Mouse (Mus musculus) embryonic facial prominence, embryonic 13.5 days (tissue): ENCODE results near the gene A2ml1. TPM values are rescaled to one million over a fixed set of nuclear protein-coding genes. Genes with fewer than 3 reads are reported as not detected.

Source experiments
- ATAC-seq: fragments of 200-750 bp; cut with Nextera tagmentation; 2 replicates; pipeline ENCODE4 v1.8.0; 2017; ENCODE audit warnings: low read depth; ENCODE audit not compliant: insufficient number of reproducible peaks, insufficient read depth, low FRiP score, low TSS enrichment
- H3K27ac ChIP-seq: fragments of 300-500 bp; sonication (generic); 2 replicates; pipeline ENCODE4 v1.5.1; 2015; ENCODE audit warnings: moderate library complexity, mild to moderate bottlenecking, inconsistent platforms
- H3K27me3 ChIP-seq: fragments of 300-500 bp; sonication (generic); 2 replicates; pipeline ENCODE4 v1.6.1; 2015; ENCODE audit warnings: mild to moderate bottlenecking, inconsistent platforms
- H3K36me3 ChIP-seq: fragments of 300-500 bp; sonication (generic); 2 replicates; pipeline ENCODE4 v1.6.1; 2015; ENCODE audit warnings: mild to moderate bottlenecking, inconsistent platforms
- H3K4me1 ChIP-seq: fragments of 300-500 bp; sonication (generic); 2 replicates; pipeline ENCODE4 v1.6.1; 2015; ENCODE audit warnings: inconsistent platforms
- H3K4me2 ChIP-seq: fragments of 300-500 bp; sonication (generic); 2 replicates; pipeline ENCODE4 v1.6.1; 2015; ENCODE audit warnings: moderate library complexity, mild to moderate bottlenecking, inconsistent platforms
- H3K4me3 ChIP-seq: fragments of 300-500 bp; sonication (generic); 2 replicates; pipeline ENCODE4 v1.5.1; 2015; ENCODE audit warnings: mild to moderate bottlenecking, inconsistent platforms
- H3K9ac ChIP-seq: fragments of 300-500 bp; sonication (generic); 2 replicates; pipeline ENCODE4 v1.6.1; 2015; ENCODE audit warnings: mild to moderate bottlenecking, inconsistent platforms
- H3K9me3 ChIP-seq: fragments of 300-500 bp; sonication (generic); 2 replicates; pipeline ENCODE4 v1.6.1; 2016; ENCODE audit warnings: inconsistent platforms
- WGBS: fragments of 180-500 bp; shearing (Covaris S2); methylation state at CpG from one replicate; pipeline ENCODE4 v1.1.7; 2015; ENCODE audit warnings: mixed read lengths; 5-methylcytosine and 5-hydroxymethylcytosine counted together
- polyA plus RNA-seq: library from polyadenylated mRNA; unstranded; fragments of >200 nt; fragmentation: Nextera tagmentation; extraction: Ambion mirVana; gene quantifications from 2 replicates; pipeline ENCODE4 v1.2.1, GENCODE M21; 2015

Gene A2ml1
- polyA plus RNA-seq, 1 experiment from 2014 or later = 1.5 TPM

DNA sequence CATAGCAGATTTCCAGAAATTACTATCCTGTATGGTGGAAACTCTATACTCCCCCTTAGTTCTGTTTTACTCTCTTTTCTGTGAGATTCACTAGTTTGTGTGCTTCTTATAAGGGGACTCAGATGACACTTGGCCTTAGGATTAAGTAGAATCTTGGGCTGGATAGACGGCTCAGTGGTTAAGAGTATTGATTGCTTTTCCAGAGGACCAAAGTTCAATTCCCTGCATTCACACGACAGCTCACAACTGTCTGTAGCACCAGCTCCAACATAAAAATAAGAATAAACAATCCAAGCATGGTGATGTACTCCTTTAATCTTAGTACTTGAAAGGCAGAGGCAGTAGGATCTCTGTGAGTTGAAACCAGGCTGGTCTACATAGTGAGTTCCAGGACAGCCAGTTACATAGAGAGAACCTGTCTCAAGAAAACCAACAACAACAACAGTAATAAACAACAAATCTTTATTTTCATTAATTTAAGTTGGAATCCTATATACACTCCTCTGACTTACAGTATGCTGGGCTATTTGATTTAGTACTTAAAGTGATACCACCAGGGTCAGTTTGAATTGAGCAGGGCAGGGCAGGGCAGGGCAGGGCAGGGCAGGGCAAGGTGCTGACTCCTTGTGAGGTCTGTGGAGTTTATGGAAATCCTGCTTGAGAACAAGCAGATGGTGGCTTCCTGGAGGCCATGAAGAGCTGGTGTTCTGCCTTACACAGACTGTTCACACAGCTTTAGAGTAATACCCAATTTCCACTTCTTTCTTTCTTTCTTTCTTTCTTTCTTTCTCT, 17.0 kb upstream of the A2ml1 start:
- 64% methylated on average over 2 of the region's 2 CpGs for WGBS
- H3K4me1 ChIP-seq = 0 out of 2 replicates have a peak, but pooled peaks cover 3% of the 10 kb centered on the region
- no peaks in the 10 kb centered on the region for H3K36me3 ChIP-seq
- ATAC-seq = no peak
- H3K9ac ChIP-seq = no peak overlapping the region
- no peaks in the 10 kb centered on the region for H3K27me3 ChIP-seq
- no peak overlapping the region for H3K4me2 ChIP-seq
- no peaks in the 10 kb centered on the region for H3K9me3 ChIP-seq
- no peak overlapping the region for H3K27ac ChIP-seq
- H3K4me3 ChIP-seq = no peak overlapping the region

DNA sequence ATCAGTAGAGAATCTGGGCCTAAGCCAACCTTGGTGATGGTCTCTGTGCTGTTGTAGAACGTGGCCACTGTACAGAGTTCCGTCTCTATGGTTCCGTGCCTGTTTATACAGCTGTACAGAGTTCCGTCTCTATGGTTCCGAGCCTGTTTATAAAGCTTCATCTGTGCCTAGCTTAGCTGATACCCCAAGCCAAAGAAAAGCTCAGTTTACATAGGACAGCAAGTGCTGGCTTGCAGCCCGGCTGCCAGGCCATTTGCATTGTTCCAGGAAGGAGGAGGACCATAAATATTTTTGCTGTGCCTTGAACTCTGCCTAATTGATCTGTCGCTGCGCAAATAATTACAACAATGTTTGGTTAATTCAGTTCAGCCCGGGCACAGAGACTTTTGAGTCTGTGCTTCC, 15.7 kb upstream of the A2ml1 start:
- Histone ChIP-seq H3K27ac (peak overlapping the region; percentile 51; the same call in 1 of the 2 replicates), H3K36me3 (no peaks in the 10 kb centered on the region), H3K9me3 (no peaks in the 10 kb centered on the region), H3K4me1 (0 out of 2 replicates have a peak, but pooled peaks cover 3% of the 10 kb centered on the region), H3K9ac (0 out of 2 replicates have a peak overlapping the region, but pooled peaks have one; percentile 22), H3K4me2 (peak overlapping the region; percentile 58), H3K4me3 (peak overlapping the region; percentile 36), H3K27me3 (no peaks in the 10 kb centered on the region)
- 15% methylated on average over 9 of the region's 9 CpGs for WGBS
- peak; percentile 89 for ATAC-seq

DNA sequence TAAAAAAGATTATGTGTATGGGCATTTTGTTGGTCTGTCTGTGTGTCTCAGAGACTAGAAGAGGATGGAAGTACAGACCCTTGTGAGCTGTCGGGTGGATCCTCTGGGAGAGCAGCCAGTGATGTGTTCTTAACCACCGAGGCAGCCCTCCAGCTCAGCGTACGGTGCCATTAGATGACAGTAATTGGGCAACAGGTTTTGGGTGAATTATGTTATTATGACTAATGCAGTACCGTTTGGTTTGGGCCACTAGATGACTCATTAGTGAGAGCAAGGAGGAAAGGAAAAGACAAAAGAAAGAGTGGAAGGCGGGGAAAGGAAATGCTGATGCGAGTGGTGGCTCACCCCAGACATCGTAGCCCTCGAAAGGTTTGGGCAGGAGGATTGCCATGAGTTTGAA, 13.2 kb upstream of the A2ml1 start:
- no peaks in the 10 kb centered on the region for H3K9me3 ChIP-seq

DNA sequence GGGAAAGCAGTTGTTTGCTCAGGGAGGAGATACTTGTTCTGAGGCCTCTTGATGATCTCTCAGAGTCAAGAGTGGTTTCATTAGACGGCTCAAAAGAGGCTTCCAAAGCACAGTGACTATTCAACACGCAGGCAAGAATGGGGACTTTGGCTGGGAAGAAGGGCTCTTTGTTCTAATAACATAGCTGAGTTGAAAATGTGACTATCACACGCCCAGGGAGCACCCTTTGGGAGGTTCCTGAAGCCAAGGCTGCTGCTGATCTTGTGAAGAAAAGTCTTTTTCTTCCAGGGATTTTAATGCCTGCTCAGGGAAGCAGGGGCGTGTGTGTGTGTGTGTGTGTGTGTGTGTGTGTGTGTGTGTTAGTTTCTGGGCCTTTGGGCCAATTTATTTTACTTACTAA, 8.0 kb upstream of the A2ml1 start:
- no peak overlapping the region for H3K4me2 ChIP-seq
- no peaks in the 10 kb centered on the region for H3K27me3 ChIP-seq
- no peaks in the 10 kb centered on the region for H3K36me3 ChIP-seq
- no peak overlapping the region for H3K4me3 ChIP-seq
- H3K9ac ChIP-seq = no peak overlapping the region
- 28% methylated on average over 4 of the region's 4 CpGs for WGBS
- H3K27ac ChIP-seq = no peak overlapping the region
- no peaks in the 10 kb centered on the region for H3K9me3 ChIP-seq
- H3K4me1 ChIP-seq = no peaks in the 10 kb centered on the region
- ATAC-seq = no peak

More for the DNA sequence above, 13.2 kb upstream of the A2ml1 start:
- H3K9ac ChIP-seq = no peak overlapping the region
- no peak overlapping the region for H3K27ac ChIP-seq
- H3K36me3 ChIP-seq = no peaks in the 10 kb centered on the region
- no peak overlapping the region for H3K4me3 ChIP-seq
- ATAC-seq = no peak
- H3K27me3 ChIP-seq = no peaks in the 10 kb centered on the region
- 0 out of 2 replicates have a peak, but pooled peaks cover 3% of the 10 kb centered on the region for H3K4me1 ChIP-seq
- 89% methylated on average over 9 of the region's 9 CpGs for WGBS
- H3K4me2 ChIP-seq = no peak overlapping the region

- H3K9ac ChIP-seq = no peak overlapping the region
- ATAC-seq = no peak
- no peak overlapping the region for H3K4me2 ChIP-seq
- no peak overlapping the region for H3K27ac ChIP-seq
- WGBS = 74% methylated on average over 6 of the region's 6 CpGs
- no peaks in the 10 kb centered on the region for H3K36me3 ChIP-seq
- H3K4me3 ChIP-seq = no peak overlapping the region
- no peaks in the 10 kb centered on the region for H3K9me3 ChIP-seq
- H3K4me1 ChIP-seq = no peaks in the 10 kb centered on the region
- H3K27me3 ChIP-seq = no peaks in the 10 kb centered on the region
These were observed 6.2 kb upstream of the A2ml1 start for GRCm38 (mm10) chr6:128587619-128588018.

DNA sequence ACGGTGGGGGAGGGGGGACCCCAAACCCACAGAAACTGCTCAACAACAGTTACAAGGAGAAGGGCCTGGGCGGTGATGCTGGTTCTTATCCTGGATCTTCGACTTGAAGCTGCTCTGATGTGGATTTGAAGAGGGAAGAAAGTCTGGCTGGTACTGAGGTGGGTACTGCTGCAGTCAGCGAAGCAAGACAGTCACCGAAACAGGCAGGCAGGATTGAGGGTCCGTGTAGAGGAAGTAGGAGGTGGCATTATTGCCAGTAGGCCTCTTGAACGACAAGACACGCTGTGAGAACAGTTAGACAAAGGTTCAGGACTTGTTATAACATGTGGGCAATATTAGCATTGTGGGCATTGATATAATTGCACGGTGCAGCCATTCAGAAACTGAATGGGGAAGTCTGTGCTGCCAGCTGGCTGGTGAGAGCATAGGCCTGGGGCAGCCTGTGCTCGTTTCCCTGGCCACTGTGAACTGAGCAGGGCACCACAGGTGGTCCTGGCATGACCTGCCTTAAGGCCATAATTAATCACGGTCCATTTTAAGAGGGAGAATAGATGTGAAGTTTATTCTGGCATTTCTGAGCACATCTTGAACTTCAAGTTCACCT, 4.3 kb upstream of the A2ml1 start:
- no peak overlapping the region for H3K4me2 ChIP-seq
- H3K4me1 ChIP-seq = no peaks in the 10 kb centered on the region
- no peak for ATAC-seq
- 63% methylated on average over 11 of the region's 11 CpGs for WGBS
- H3K36me3 ChIP-seq = no peaks in the 10 kb centered on the region
- no peaks in the 10 kb centered on the region for H3K9me3 ChIP-seq
- H3K4me3 ChIP-seq = no peak overlapping the region
- no peaks in the 10 kb centered on the region for H3K27me3 ChIP-seq
- H3K27ac ChIP-seq = no peak overlapping the region
- no peak overlapping the region for H3K9ac ChIP-seq

DNA sequence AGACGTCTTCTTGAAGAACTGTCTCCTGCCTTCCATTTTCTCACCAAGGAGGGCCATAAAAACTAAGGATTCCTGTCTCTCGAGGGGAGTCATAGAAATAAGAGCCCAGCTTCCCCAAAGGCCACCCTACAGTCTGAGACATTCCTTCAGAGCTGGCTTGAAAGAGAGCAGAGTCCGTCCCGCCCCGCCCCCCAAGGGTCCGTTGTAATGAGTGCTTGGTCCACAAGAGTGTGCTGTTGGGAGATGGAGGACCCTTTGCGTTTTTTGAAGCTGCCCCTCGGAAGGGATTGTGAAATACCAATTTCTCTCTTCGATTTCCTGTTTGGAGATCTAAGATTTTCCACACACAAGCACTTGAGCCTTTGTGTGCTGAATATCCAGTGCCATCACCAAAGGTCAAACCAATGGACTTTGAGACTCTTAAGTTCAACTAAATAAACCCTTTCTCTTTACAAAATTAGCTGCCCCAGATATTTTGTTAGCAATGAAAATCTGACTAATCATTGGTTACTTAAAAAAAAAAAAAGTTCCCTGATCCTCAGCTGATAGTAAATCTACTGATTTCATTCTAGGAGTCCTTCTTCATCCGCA, 2.8 kb upstream of the A2ml1 start:
- no peaks in the 10 kb centered on the region for H3K27me3 ChIP-seq
- H3K9ac ChIP-seq = no peak overlapping the region
- no peak for ATAC-seq
- WGBS = 27% methylated on average over 10 of the region's 10 CpGs
- H3K36me3 ChIP-seq = no peaks in the 10 kb centered on the region
- no peak overlapping the region for H3K27ac ChIP-seq
- no peak overlapping the region for H3K4me3 ChIP-seq
- no peaks in the 10 kb centered on the region for H3K9me3 ChIP-seq
- no peak overlapping the region for H3K4me2 ChIP-seq
- H3K4me1 ChIP-seq = no peaks in the 10 kb centered on the region

GRCm38 (mm10) chr6:128577301-128577700, 4.1 kb downstream of the A2ml1 start:
- no peak overlapping the region for H3K27ac ChIP-seq
- no peaks in the 10 kb centered on the region for H3K36me3 ChIP-seq
- H3K4me3 ChIP-seq = no peak overlapping the region
- no peak overlapping the region for H3K4me2 ChIP-seq
- no peaks in the 10 kb centered on the region for H3K27me3 ChIP-seq
- H3K4me1 ChIP-seq = no peaks in the 10 kb centered on the region
- no peak for ATAC-seq
- H3K9me3 ChIP-seq = no peaks in the 10 kb centered on the region
- 75% methylated on average over 9 of the region's 9 CpGs for WGBS
- H3K9ac ChIP-seq = no peak overlapping the region

GRCm38 (mm10) chr6:128566589-128566988, 14.8 kb downstream of the A2ml1 start:
- no peaks in the 10 kb centered on the region for H3K9me3 ChIP-seq
- H3K9ac ChIP-seq = no peak overlapping the region
- no peak overlapping the region for H3K4me2 ChIP-seq
- 92% methylated on average over 11 of the region's 11 CpGs for WGBS
- no peaks in the 10 kb centered on the region for H3K27me3 ChIP-seq
- H3K36me3 ChIP-seq = no peaks in the 10 kb centered on the region
- H3K27ac ChIP-seq = no peak overlapping the region
- ATAC-seq = no peak
- no peaks in the 10 kb centered on the region for H3K4me1 ChIP-seq
- no peak overlapping the region for H3K4me3 ChIP-seq

- Histone ChIP-seq H3K9ac (no peak overlapping the region), H3K4me1 (no peaks in the 10 kb centered on the region), H3K9me3 (no peaks in the 10 kb centered on the region), H3K36me3 (no peaks in the 10 kb centered on the region), H3K4me3 (no peak overlapping the region), H3K27ac (no peak overlapping the region), H3K4me2 (no peak overlapping the region), H3K27me3 (no peaks in the 10 kb centered on the region)
- no peak for ATAC-seq
- WGBS = 85% methylated on average over 7 of the region's 7 CpGs
These were observed 27.4 kb downstream of the A2ml1 start for GRCm38 (mm10) chr6:128554049-128554448.

- ATAC-seq = no peak
- H3K36me3 ChIP-seq = no peaks in the 10 kb centered on the region
- H3K4me2 ChIP-seq = no peak overlapping the region
- H3K27me3 ChIP-seq = no peaks in the 10 kb centered on the region
- H3K9ac ChIP-seq = no peak overlapping the region
- WGBS = 76% methylated on average over 15 of the region's 15 CpGs
- no peak overlapping the region for H3K4me3 ChIP-seq
- H3K9me3 ChIP-seq = no peaks in the 10 kb centered on the region
- no peaks in the 10 kb centered on the region for H3K4me1 ChIP-seq
- H3K27ac ChIP-seq = no peak overlapping the region
These were observed 31.6 kb downstream of the A2ml1 start for GRCm38 (mm10) chr6:128549463-128550452.
